Mouse (Mus musculus) kidney, embryonic 15.5 days (tissue): ENCODE results near the gene Pygm. TPM values are rescaled to one million over a fixed set of nuclear protein-coding genes. Genes with fewer than 3 reads are reported as not detected.

Experiments
- ATAC-seq: fragments of 200-750 bp; cut with Nextera tagmentation; replicated peaks from 2 replicates; pipeline ENCODE4 v1.8.0; 2017; ENCODE audit warnings: moderate TSS enrichment; ENCODE audit not compliant: low FRiP score
- H3K27ac ChIP-seq: fragments of 300-500 bp; sonication (generic); 2 replicates; pipeline ENCODE4 v1.5.1; 2015; ENCODE audit warnings: mild to moderate bottlenecking, inconsistent platforms
- H3K27me3 ChIP-seq: fragments of 300-500 bp; sonication (generic); 2 replicates; pipeline ENCODE4 v1.6.1; 2015; ENCODE audit warnings: inconsistent platforms
- H3K36me3 ChIP-seq: fragments of 300-500 bp; sonication (generic); 2 replicates; pipeline ENCODE4 v1.6.1; 2015; ENCODE audit warnings: inconsistent platforms
- H3K4me1 ChIP-seq: fragments of 300-500 bp; sonication (generic); 2 replicates; pipeline ENCODE4 v1.6.1; 2015; ENCODE audit warnings: inconsistent platforms
- H3K4me2 ChIP-seq: fragments of 300-500 bp; sonication (generic); 2 replicates; pipeline ENCODE4 v1.6.1; 2015; ENCODE audit warnings: moderate library complexity, mild to moderate bottlenecking, inconsistent platforms
- H3K4me3 ChIP-seq: fragments of 300-500 bp; sonication (generic); replicated peaks from 2 replicates; pipeline ENCODE4 v1.5.1; 2015; ENCODE audit warnings: mild to moderate bottlenecking, inconsistent platforms
- H3K9ac ChIP-seq: fragments of 300-500 bp; sonication (generic); 2 replicates; pipeline ENCODE4 v1.6.1; 2015; ENCODE audit warnings: mild to moderate bottlenecking, inconsistent platforms
- H3K9me3 ChIP-seq: fragments of 300-500 bp; sonication (generic); replicated peaks from 2 replicates; pipeline ENCODE4 v1.6.1; 2016; ENCODE audit warnings: inconsistent platforms
- WGBS: fragments of 180-500 bp; shearing (Covaris S2); methylation state at CpG from one replicate; pipeline ENCODE4 v1.1.7; 2015; ENCODE audit warnings: mixed read lengths; 5-methylcytosine and 5-hydroxymethylcytosine counted together
- polyA plus RNA-seq: library from polyadenylated mRNA; unstranded; fragments of >200 nt; fragmentation: Nextera tagmentation; extraction: Ambion mirVana; gene quantifications from 2 replicates; pipeline ENCODE4 v1.2.1, GENCODE M21; 2015

Gene Pygm
- polyA plus RNA-seq, 1 experiment from 2014 or later, result 28.2 TPM

DNA sequence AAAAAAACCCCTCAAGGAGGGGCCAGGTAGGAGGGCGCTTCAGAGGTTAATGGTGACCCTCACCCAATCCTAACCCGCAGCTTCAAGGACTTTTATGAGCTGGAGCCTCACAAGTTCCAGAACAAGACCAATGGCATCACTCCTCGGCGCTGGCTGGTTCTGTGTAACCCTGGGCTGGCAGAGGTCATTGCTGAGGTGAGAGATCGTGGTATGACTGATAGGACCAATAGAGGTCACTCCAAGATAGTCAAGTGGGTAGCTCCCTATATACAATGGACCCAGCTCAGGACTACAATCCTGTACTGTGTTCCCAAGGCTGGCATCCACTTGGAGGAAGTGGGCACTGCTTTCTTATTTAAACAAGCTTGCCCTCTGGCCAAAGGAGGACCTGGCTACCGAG is 6.1 kb downstream of the Pygm start:
- Histone ChIP-seq H3K36me3 (peaks cover 8% of the 10 kb centered on the region), H3K4me2 (peak overlapping the region; percentile 72), H3K27me3 (no peaks in the 10 kb centered on the region), H3K4me3 (no peak overlapping the region), H3K9ac (no peak overlapping the region), H3K4me1 (peaks cover 40% of the 10 kb centered on the region), H3K27ac (no peak overlapping the region), H3K9me3 (no peaks in the 10 kb centered on the region)
- WGBS, result 55% methylated on average over 6 of the region's 6 CpGs
- no peak for ATAC-seq

DNA sequence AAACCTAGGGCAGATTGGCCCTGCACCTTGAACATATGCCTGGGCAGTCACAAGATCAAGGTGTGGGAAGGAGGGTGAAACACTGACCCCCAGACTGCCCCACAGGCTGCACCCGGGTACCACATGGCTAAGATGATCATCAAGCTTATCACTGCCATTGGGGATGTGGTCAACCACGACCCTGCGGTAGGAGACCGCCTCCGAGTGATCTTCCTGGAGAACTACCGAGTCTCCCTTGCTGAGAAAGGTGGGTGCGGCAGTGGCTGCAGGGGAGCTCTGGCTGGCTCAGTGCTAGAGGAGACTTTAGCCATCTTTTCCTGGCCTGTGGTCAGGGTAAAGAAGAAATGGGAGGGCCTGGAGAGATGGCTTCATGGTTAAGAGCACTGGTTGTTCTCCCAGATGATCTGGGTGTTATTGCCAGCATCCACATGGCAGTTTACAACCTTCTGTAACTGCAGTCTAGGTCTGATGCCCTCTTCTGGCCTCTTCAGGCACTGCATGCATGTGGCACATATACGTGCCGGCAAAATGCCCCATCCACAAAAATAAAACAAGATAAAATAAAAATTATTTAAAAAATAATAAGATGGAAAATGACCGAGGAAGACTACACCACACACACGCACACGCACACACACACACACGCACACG is 8.7 kb downstream of the Pygm start:
- 93% methylated on average over 14 of the region's 14 CpGs for WGBS
- no peak overlapping the region for H3K27ac ChIP-seq
- H3K9me3 ChIP-seq, result no peaks in the 10 kb centered on the region
- H3K4me3 ChIP-seq, result no peak overlapping the region
- no peak overlapping the region for H3K9ac ChIP-seq
- H3K4me1 ChIP-seq, result peaks cover 22% of the 10 kb centered on the region
- no peaks in the 10 kb centered on the region for H3K27me3 ChIP-seq
- peaks cover 8% of the 10 kb centered on the region for H3K36me3 ChIP-seq
- no peak for ATAC-seq
- H3K4me2 ChIP-seq, result no peak overlapping the region

DNA sequence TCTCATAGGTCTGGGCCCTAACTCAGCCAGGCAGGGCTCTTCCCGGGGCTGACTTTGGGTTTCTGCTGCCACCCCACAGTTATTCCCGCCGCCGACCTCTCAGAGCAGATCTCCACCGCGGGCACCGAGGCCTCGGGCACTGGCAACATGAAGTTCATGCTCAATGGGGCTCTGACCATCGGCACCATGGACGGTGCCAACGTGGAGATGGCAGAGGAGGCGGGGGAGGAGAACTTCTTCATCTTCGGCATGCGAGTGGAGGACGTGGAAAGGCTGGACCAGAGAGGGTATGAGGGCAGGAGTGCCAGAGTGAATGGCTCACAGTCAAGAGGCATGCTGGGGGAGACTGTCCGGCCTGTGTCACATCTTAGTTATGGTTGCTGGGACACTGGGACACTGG is 9.4 kb downstream of the Pygm start:
- WGBS, result 92% methylated on average over 16 of the region's 16 CpGs
- no peaks in the 10 kb centered on the region for H3K27me3 ChIP-seq
- peaks cover 26% of the 10 kb centered on the region for H3K4me1 ChIP-seq
- H3K4me3 ChIP-seq, result no peak overlapping the region
- H3K9me3 ChIP-seq, result no peaks in the 10 kb centered on the region
- no peak overlapping the region for H3K9ac ChIP-seq
- no peak for ATAC-seq
- H3K36me3 ChIP-seq, result peaks cover 8% of the 10 kb centered on the region
- no peak overlapping the region for H3K4me2 ChIP-seq
- no peak overlapping the region for H3K27ac ChIP-seq

DNA sequence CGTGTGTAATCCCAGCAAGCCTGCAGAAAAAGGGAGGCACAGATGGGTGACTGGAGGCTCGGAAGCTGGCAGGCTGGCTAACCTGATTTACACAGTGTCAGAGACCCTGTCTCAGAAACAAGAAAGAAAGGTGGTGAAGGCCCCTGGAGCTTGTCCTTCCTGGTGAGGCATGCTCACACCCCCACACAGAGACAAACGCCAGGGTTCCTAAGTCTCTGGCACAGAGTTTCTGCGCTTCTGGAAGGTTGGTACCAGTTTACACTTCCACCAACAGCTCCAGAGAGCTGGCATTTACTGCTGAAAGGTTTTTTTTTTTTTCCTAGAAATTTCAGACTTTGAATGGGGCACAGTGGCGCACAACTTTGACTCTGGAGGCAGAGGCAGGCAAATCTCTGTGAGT is 12.0 kb downstream of the Pygm start:
- peaks cover 8% of the 10 kb centered on the region for H3K36me3 ChIP-seq
- H3K4me1 ChIP-seq, result peaks cover 34% of the 10 kb centered on the region
- no peak overlapping the region for H3K27ac ChIP-seq
- ATAC-seq, result no peak
- H3K9me3 ChIP-seq, result no peaks in the 10 kb centered on the region
- no peak overlapping the region for H3K4me2 ChIP-seq
- WGBS, result 64% methylated on average over 5 of the region's 5 CpGs
- H3K4me3 ChIP-seq, result no peak overlapping the region
- H3K9ac ChIP-seq, result no peak overlapping the region
- peaks cover 12% of the 10 kb centered on the region for H3K27me3 ChIP-seq

DNA sequence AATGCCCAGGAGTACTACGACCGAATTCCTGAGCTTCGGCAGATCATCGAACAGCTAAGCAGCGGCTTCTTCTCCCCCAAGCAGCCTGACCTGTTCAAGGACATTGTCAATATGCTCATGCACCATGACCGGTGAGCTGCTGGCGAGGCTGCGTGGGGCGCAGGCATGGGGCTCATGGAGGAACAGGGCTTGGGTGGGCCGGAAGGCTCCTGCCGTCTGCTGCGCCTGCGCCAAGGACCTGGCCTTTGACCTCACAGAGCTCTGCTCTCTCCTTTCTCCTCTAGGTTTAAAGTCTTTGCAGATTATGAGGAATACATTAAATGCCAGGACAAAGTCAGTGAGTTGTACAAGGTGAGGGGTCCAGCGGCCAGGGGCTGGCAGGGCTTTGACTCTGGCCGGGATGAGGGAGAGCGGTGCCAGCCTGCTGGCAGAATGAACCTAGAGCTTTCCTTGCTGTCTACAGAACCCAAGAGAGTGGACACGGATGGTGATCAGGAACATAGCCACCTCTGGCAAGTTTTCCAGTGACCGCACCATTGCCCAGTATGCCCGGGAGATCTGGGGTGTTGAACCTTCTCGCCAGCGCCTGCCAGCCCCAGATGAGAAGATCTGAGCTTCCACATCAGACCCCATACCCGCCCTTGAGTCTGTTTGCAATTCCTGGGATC is 13.5 kb downstream of the Pygm start:
- H3K4me2 ChIP-seq, result peak overlapping the region; percentile 91
- H3K9me3 ChIP-seq, result no peaks in the 10 kb centered on the region
- 81% methylated on average over 22 of the region's 22 CpGs for WGBS

DNA sequence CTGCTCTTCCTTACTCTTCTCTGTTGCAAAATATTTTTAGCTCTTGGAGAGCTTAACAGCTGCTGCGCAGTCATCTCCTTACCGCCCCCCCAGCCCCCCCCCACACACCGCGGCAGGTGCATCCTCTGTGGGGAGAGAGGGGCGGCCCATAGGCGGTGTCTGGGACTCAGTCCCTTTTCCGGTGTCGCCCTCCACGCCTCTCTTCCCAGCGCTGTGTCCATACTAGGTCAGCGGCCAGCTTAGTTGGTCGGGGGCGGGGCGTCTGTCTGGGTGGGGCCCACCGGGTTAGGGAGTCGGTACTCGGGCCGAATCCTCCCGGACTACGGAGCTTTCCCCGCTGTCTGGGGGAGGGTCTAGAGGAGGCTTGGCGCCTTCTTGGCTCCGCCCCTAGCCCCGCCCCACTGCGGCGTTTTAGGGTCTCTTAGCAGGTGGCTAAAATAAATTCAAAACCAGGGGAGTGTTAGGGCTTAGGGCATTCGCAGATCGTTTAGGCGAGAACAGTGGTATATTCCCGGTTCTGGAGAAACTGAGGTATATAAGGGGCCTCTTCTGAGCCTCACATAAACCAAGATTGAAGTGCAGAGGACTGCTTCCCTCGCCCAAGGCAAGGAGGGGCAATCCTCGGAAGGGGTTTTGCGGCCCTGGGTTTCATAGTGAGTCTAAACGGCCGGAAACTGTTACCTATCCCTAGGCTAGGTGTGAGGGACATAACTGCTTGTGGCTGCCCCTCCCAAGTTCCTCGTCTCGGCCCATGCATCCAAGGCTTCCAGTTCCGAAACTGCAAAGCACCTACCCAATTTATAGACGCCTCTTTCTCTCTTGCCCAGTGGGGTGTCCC is 14.5 kb downstream of the Pygm start:
- H3K36me3 ChIP-seq, result no peaks in the 10 kb centered on the region
- H3K27ac ChIP-seq, result peak overlapping the region; percentile 80
- peak overlapping the region; percentile 54 for H3K4me3 ChIP-seq
- H3K4me1 ChIP-seq, result peaks cover 58% of the 10 kb centered on the region
- peak; percentile 38 for ATAC-seq
- H3K9ac ChIP-seq, result peak overlapping the region; percentile 48
- no peaks in the 10 kb centered on the region for H3K9me3 ChIP-seq
- H3K27me3 ChIP-seq, result peaks cover 27% of the 10 kb centered on the region
- WGBS, result under 1% methylated on average over 38 of the region's 39 CpGs
- H3K4me2 ChIP-seq, result peak overlapping the region; percentile 91

More for the DNA sequence above, 13.5 kb downstream of the Pygm start:
- H3K36me3 ChIP-seq, result peaks cover 3% of the 10 kb centered on the region
- ATAC-seq, result no peak
- H3K9ac ChIP-seq, result 0 out of 2 replicates have a peak overlapping the region, but pooled peaks have one; percentile 48
- H3K27ac ChIP-seq, result peak overlapping the region; percentile 0; the same call in 1 of the 2 replicates
- peaks cover 25% of the 10 kb centered on the region for H3K27me3 ChIP-seq
- H3K4me1 ChIP-seq, result peaks cover 49% of the 10 kb centered on the region
- H3K4me3 ChIP-seq, result no peak overlapping the region

DNA sequence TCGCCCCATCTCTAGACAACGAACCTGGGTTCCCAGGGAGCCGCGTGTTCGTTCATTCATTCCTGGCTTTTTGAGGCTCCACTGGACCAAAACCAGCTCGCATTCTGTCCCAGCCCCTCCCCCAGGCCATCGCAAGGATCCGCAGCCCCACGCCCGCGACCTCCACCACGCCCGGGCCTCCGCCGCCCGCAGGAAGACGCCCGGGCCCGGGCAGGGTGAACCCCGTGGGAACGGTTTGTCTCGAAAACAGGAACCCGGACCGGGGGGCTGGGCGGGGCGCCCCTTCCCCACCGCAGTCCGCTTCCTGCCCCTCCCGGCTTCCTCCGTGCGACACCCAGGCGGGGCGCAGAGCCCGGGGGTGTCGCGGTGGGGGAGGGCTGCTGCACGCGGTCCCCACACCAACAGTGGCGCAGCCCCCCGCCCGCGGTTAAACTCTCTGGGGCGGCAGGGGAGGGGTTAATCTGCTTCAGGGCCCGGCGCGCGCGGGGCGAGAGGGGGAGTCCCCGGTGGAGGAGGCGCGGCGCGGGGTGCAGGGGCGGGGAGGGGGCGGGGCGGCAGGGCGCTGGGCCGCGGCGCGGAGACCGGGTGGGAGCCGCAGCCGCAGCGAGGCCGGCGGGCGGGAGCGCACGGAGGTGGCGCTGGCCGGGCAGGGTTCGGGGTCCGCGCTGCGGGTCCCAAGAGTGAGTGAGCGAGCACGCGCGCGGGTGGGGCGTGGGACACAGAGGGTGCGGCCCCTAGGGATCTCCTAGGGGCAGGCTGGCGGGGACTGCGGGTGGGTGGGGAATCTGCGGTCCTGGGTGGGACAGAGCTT is 15.3 kb downstream of the Pygm start, which contains the start of gene Rasgrp2:
Rasgrp2 (plus strand) TSS at position 56 of the 811 bp plus-strand sequence.
- under 1% methylated on average over 85 of the region's 87 CpGs for WGBS
- Histone ChIP-seq H3K4me2 (peak within 1 kb of the TSS; percentile 91), H3K27ac (peak within 1 kb of the TSS; percentile 80), H3K4me1 (peaks cover 61% of the 10 kb centered on the region), H3K36me3 (no peaks in the 10 kb centered on the region), H3K9ac (peak within 1 kb of the TSS; percentile 48), H3K9me3 (no peaks in the 10 kb centered on the region), H3K4me3 (peak within 1 kb of the TSS; percentile 54), H3K27me3 (peaks cover 27% of the 10 kb centered on the region)
- ATAC-seq, result no peak

DNA sequence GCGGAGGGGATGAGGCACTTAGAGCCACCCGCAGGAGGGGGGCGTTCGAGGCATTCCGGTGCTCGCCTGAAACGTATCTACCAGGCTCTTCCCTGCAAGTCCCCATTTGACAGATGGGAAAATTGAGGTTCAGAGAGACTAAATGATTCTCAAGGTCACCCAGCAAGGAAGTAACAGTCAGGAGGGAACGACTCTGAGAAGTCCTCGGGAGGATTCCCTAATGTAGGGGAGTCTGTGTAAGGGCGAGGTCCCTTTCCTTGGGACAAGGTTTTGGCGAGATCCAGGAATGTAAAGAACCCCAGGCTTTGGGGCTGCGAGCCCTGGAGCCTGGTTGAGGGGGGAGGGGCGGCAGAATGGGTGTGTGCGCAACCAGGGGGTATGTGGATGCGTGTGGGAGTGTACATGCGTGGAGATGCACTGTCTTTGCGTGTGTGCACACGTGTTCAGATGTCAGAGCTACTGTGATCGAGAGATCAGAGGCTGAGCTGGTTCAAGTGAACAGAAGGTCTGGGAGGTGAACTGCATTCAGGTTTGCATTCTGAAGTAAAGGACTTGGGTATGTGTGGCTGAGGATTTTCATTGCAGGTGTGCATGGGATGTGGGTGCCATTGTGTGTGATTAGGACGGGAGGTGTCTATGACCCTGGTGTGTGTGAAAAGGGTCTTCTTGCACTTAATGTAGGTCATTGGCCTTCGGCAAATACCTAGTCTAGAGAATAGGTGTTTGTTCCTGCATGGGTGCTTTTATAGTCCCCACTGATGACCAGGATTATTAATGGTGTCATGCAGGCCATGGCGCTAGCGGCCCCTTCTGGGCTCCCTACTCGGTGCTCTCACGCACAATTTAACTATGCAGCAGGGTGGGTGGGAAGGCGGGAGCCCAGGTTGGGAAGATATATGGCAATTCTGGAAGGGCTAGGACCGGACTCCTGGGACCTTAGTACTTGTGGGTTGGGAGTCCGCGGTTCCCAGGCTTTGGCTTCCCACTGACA is 16.2 kb downstream of the Pygm start:
- Histone ChIP-seq H3K4me1 (peaks cover 66% of the 10 kb centered on the region), H3K4me2 (peak overlapping the region; percentile 91), H3K27me3 (peaks cover 27% of the 10 kb centered on the region), H3K27ac (peak overlapping the region; percentile 80), H3K4me3 (peak overlapping the region; percentile 54), H3K36me3 (no peaks in the 10 kb centered on the region), H3K9ac (peak overlapping the region; percentile 48), H3K9me3 (no peaks in the 10 kb centered on the region)
- peak; percentile 3; the same call in 1 of the 2 replicates for ATAC-seq
- WGBS, result 1% methylated on average over 29 of the region's 29 CpGs

DNA sequence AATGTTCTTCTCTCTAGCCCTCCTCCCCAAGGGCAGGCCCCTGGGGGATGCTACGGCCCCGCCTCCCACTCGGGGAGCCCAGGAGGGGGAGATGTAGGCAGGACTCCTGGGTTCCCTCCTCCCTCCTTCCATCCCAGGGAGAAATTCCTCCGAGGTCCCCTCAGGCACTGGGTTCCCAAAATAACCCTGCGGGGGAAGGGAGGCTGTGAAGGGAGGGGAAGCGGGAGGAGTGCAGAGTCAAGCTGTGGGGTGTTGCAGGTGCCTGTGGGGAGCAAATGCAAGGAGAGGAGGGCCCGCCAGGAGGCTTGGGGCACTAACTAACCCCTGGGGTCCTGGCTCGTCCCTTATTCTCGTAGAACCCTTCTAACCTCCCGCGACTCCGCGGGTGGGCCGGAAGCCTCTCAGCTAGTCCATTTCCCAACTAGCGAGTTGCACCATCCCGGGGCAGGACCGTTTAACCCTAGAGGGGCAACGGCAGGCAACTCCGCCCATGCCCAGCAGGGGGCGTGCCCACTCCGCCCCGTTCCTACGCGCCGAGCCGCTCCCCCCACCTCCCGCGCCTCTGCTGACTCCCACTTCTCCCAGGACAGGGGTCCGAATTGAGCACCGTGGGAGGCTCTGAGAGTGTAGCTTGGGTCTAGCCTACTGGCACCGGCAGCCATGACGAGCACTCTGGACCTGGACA is 17.1 kb downstream of the Pygm start:
- Histone ChIP-seq H3K36me3 (no peaks in the 10 kb centered on the region), H3K4me1 (peaks cover 66% of the 10 kb centered on the region), H3K4me3 (peak overlapping the region; percentile 54), H3K27ac (peak overlapping the region; percentile 80), H3K4me2 (peak overlapping the region; percentile 91), H3K9ac (peak overlapping the region; percentile 37; the same call in 1 of the 2 replicates), H3K9me3 (no peaks in the 10 kb centered on the region), H3K27me3 (peaks cover 27% of the 10 kb centered on the region)
- WGBS, result under 1% methylated on average over 32 of the region's 32 CpGs
- ATAC-seq, result peak; percentile 20

DNA sequence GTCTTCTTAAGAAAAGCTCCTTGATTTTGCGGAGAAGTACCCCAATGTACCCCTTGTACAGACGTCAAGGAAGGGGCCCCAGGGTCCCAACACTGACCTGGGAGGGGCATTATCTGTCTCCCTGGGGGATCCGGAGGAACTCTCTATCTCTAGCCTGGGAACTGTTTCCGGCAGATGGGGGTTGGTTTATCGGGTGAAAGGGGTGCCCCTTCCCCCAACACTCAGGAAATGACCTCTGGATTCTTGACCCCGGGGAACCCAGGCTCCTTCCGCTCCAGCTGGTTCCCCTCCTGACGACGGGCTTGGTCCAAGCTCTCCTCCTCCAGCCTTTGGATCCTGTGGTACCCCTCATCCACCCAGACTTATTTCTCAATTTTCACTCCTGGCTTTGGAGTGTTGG is 17.8 kb downstream of the Pygm start:
- H3K4me3 ChIP-seq, result peak overlapping the region; percentile 54
- peaks cover 27% of the 10 kb centered on the region for H3K27me3 ChIP-seq
- H3K27ac ChIP-seq, result peak overlapping the region; percentile 80
- 9% methylated on average over 9 of the region's 9 CpGs for WGBS
- no peaks in the 10 kb centered on the region for H3K36me3 ChIP-seq
- peaks cover 66% of the 10 kb centered on the region for H3K4me1 ChIP-seq
- no peak for ATAC-seq
- no peaks in the 10 kb centered on the region for H3K9me3 ChIP-seq
- peak overlapping the region; percentile 91 for H3K4me2 ChIP-seq
- H3K9ac ChIP-seq, result peak overlapping the region; percentile 37; the same call in 1 of the 2 replicates
